Mouse (Mus musculus) B cell, adult 2 months (primary cell): ENCODE data around the gene Arl6ip1.
"Not testable (repeated sequence)": the region's sequence is repeated elsewhere in the genome, so short reads cannot be mapped to it uniquely, and the experiment has no call there.

Experiments used
- DNase-seq, 2 experiments: peaks; one replicate each; pipeline ENCODE4 v3.0.0; 2022

Arl6ip1 gene

DNA sequence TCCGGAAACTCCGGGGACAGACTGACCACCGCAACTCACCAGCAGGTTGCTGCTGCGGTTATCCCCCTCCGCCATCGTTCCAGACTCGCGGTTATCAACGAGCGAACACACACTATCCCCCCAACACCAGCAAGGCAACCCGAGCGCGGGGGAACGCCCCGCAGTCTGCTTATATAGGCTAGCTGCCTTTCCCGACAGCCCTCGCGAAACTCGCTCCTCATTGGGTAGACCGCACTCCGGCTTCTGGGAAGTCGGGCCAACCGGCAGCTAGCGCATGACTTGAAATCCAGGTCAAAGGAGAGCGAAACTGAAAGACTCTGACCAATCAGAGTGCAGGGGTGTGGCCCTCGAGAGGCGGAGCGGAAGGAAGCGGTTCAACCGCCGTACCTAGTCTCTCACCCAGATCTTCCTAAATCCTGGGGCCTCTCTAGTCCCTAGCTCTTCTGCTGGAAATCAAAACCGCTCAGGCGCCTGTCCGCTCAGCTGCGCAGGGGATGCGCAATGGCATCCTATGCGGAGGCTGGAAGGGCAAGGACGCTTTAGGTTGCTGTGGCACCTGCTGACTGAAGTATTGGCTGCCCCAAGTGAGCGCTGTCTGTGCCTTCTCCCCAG, at the start of gene Arl6ip1:
Gene Arl6ip1 (minus strand): TSS at position 233 of the 612 bp plus-strand sequence.
- DNase-seq: peak; percentile 95 to 96

DNA sequence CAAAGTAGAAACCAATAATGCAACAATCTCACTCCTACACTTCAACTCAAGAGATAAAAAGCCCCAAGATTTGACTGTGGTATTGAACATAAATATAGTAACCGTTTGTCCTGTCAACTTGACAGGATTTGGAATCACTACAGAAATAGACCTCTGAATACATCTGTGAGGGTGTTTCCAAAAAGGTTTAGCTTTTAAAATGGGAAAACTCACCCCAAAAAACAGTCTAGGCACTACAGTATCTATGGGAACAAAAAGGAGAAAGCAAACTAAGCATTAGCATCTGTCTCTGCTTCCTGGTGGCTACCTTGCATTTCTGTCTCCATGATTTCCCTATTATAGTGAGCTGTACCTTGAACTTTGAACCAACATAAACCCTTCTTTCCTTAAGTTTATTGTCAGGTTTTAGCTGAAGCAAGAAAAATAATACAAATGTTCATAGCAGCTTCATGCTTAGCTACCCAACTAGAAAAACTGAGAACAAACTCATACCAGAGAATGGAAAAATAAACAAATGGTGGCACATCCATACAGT, 46.4 kb upstream of the Arl6ip1 start:
- DNase-seq: no peak

DNA sequence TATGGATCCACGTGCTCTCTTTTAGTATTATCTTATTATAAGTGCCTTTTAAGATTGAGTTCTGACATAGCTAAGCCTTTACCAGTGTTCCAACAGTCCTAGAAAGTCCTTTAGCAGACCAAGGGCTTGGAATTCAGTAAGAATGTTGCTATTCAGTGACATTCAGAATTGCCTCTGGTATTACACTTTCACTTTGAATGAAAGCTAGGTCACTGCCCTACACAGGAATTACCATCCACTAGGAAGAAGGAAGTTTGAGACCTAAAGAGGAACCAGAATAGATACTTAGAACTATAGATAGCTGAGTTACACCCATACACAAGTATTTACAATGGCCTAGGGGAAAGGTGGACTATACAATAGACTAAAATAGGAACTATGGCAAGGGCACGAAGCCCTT, 40.7 kb upstream of the Arl6ip1 start:
- not testable (repeated sequence) for DNase-seq

DNA sequence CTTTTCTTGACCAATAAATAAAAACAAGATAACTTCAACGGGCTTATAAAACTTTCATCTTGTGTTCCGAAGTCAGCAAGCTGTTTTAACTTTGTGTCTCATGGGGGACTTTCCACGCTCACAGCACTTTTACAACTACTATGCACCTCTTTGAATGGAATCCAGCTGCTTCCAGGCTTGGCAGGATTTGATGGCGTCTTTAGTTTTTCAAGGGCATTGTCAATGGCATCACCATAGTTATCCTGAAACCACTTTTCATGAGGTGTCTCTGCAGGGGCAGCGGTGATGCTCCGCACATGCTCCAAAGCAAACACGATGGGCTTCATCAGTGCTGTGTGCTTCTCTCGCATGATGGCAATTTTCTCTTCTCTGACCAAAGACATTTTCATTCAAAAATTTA, 33.5 kb upstream of the Arl6ip1 start:
- DNase-seq: no peak

DNA sequence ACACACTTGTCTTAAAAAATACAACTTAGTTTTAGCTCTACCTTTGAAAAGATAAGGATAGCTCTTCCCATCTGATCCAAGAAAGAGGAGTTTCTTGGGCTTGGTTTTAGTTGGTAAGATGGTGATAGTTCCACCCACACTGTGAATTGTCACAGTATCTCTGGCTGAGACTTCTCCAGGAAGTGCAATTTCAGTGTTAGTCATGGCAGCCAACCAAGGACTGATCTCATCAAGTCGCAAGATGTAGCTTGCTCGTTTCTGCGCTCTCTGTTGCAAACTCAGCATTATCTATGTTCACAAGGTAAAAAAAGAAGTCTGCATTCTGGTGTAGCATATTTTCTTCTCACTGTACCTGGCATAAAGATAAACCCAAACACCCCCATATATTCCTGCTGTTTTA, 30.7 kb upstream of the Arl6ip1 start:
- no peak for DNase-seq

DNA sequence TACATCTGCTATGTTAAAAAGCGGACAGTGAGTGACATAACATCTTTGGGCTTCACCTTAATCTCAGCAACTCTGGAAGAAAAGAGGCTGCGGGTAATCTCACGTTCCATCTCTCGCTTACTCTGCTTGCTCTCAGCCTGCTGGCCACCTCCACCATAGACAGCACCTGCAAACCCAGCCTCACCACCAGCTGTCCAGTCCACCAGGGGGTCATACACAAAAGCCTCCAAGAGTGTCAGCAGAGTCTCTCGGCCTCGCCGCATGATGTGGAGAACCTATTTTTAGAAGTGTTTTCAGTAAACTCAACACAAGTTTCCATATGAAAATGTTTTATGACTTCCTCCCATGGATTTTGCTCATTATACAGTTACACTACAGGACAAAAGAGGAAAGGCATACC, 27.0 kb upstream of the Arl6ip1 start:
- DNase-seq: no peak

DNA sequence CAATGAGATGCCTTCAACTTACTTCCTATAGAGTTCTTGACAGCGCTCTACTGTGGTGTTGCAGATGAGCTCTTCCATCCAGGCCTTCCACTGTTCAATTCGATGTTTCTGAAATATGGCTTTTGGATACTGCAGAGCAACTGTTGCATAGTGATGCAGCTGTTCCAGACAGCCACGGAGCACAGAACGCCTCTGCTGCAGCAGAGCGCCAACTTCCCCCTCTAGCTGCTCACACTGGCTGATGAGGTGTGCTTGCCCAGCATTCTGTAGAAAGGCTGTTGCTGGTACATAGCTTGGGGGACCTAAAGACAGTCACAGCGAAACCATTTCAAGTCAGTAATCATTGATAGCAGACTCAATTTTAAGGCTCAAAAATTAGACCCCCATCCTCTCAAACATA, 24.7 kb upstream of the Arl6ip1 start:
- no peak for DNase-seq

DNA sequence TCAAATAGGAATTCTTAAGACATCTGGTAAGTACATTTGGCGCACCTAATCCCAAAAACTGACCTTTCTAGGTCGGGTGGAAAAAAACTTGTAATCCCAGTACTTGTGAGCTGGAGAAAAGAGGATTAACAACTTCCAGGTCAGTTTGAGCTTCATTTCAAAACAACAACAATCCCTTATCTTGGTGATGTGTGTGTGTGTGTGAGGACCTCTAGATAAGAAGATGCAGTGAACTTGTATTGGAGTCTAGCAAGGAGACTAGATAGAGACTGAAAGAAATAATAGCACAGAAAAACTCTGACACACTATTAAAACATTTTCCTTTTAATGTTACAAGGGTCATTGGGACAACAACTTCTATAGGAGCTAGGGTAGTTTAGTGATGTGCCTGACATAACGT, 14.1 kb upstream of the Arl6ip1 start:
- DNase-seq: no peak

DNA sequence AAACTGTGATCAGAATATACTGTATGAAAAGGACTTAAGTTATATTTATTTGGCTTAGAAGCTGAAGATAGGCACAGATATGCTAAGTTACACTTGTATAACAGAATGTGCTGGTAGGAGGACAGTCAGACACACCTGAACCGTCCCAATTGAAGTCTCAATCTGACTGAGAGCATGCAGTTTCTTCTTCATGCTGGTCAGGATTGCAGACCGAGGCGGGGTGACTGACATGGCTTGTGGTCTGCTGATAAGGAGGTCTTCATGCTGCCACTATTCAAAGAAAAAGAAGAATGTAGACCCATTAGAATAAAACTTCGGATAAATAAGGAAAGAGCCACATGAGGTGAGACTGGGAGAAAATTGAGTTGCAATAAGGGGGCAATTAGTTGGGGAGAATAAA, 13.7 kb upstream of the Arl6ip1 start:
- no peak for DNase-seq

DNA sequence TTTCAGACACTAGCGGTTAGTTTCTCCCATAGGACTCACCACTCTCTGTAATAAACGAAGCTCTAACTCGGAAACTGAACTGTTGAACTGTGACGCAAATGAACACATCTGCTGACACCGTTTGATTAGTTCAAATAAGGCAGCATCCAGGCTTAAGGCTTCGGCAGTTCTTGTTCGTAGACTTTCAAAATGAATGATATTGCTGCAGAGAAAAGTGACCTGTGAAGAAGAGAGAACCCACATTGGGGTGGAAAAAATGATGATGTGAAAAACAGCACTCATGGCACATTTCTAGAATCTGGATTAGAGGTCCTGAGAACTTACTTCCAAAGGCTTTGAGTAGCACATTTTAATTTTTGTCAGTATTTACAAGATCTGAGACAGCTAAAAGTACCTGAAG, 11.8 kb upstream of the Arl6ip1 start:
- no peak for DNase-seq

DNA sequence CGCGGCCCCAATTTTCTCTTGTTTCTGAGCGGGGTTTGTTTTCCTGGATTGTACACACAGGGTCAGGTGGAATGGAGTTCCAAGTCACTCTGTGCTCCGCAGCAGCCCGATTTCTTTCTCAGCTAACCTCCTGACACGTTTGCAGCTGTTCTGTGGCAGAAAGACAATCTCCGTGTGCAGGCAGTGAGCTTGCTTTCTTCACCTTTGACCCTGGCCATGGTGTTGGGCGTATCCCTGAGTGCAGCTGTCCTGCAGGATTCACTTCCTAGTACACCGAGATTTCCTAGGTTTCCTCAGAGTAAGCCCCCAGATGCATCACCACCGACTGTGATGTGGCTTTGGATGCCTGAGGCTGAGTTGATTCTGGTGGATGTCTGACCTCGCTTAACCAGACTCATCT, 5.7 kb upstream of the Arl6ip1 start:
- DNase-seq: no peak

DNA sequence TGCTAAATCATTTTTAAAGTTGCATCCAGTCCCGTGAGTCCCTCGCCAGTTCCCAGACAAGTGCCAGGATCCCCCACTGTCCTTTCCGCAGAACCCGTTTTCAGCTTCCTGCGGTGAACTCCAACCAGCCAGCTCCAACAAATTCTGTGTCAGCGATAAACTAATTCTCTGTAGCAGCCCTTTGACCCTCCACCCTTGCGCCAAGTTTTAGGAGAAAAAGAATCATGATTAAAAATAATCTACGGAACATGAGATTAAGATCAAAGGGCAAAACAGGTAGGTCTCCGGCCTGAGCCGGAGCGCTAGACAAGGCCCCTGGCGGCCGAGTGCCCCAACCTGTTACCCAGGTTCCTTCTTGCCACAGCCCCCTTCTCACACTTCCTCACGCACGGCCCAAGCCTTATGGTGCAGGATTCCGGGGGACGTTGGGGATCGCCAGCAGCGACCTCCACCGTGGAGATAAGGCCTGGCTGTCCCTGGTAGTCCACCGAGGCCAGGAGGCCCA, 485 bp downstream of the Arl6ip1 start:
- DNase-seq: no peak

DNA sequence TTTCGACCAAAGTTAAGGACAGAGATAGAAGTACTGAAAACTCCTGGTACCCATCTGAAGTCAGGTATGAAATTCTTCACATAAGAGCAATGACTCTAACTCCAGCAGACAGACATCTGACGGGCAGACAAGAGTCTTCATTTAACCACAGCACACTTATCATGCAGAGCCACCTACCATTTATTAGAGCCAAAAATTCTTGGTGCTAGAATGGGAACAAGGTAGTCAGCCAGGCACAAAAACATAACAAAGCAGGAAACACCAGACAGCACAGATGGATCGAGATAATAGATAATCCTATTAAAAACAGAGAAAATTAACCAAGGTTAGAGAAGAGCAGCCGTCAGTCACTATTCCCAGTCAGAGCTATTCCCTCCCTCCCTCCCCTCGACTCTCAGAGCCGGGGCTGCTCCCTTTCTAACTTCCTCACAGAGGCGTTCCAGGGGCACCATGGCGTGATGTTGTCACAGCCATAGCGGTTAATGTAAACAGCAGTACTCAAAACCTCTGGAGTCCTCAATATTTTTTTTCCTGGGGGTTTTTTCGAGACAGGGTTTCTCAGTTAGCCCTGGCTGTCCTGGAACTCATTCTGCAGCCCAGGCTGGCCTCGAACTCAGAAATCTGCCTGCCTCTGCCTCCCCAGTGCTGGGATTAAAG, 3.1 kb downstream of the Arl6ip1 start:
- DNase-seq: no peak

DNA sequence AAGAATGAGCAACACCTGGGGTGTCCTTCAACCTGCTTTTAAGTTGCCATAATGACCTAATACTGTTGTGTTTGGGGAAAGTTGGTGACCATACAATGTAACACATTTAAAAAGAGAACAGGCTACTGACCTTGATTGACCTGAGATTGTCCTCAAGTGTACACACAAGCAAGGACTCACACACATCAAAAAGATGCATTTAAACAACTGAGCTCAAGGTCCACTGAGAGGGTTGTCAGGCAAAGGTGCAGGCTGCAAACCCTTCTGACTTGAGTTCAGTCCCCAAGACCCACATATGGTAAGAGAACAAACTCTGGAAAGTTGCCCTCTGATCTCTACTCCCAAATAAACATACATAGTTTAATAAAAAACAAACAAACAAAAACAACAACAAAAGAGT, 3.7 kb downstream of the Arl6ip1 start:
- no peak for DNase-seq

DNA sequence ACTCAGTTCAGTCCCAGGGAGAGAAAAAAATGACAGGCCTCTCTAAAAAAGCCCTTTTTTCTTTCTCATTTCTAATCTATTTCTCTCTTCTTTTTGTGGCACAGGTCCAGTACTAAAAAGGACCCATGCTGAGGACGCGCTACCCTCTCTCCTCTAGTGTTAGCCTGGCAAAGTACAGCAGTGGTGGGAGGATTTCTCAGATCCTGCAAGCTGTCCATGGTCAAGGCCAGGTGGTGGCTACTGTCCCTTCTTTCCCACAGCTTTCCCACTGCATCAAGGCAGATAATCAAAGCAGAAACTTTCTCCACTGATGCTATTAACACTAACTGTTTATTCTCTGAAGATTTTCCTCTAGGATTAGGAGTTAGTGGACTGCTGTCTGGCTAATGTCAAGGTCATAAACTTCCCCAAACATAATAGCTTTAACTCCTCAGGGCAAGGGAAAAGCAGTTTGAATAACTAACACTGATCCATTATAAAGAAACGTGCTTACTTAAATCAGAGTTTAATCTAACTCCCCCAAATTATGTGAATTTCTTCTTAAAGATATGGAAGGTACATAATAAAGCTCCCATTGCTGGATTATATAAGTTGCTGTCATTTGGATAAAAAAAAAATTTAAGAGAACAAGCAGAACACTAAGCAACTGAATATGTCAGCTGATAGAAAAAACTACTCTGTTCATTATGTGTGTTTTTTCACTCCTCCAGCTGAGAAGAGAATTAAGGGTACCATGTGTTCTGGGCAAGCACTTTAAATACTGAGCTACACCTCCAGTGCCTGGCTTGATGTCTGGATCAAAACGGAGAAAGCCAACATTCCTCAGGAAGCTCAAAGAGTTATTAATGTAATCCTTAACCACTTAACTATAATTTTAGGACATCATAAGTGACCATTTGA, 5.7 kb downstream of the Arl6ip1 start:
- no peak for DNase-seq

DNA sequence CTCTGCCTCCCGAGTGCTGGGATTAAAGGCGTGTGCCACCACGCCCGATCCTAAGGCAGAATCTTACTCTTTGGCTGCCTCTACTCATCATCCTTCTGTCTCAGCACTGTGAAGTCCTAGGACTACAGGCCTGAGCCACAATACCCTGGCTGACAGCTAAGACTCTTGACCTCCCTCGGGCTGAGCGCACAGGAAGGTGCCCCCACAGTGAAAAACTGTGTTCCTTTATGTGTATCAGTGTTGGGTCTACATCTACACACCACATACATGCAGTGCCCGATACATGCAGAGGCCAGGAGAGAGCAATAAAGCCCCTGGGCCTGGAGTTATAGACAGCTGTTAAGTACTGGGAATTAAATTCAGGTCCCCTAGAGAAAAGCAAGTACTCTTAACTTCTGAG, 7.2 kb downstream of the Arl6ip1 start:
- no peak for DNase-seq

DNA sequence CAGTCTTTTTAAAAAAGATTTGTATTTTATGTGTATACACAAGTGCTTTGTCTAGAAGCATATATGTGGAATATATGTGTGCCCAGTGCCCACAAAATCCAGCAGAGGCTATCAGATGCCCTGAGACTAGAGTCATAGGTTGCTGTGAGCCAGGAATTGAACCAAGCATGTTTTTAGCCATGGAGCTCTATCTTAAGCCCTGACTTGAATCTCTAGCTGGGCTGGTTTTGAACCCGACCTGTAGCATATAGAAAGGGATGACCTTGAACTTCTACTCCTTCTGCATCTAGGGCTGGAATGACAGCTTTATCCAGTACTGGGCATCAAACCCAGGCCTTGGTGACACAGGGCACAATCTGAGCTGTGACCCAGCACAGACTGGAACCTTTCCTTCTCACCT, 8.8 kb downstream of the Arl6ip1 start:
- DNase-seq: no peak

DNA sequence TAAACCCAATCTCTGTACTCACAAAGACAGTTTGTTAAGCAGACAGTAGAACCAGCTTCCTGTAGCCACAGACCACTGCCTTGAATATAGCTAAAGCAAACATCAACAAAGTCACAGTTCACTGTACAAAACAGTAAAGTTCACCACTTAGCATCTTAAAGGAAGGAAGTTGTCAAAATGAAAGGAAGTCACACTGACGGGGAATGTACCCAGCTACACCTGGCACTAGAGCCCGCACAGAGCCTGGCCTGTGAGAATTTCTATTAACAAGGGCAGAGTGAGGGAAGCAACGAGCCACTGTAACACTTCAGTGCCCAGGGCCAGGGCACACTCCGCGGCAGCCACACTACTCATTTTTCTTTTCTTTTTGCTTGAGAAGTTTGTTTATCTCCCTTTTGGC, 9.5 kb downstream of the Arl6ip1 start:
- DNase-seq: peak; percentile 74 to 76

DNA sequence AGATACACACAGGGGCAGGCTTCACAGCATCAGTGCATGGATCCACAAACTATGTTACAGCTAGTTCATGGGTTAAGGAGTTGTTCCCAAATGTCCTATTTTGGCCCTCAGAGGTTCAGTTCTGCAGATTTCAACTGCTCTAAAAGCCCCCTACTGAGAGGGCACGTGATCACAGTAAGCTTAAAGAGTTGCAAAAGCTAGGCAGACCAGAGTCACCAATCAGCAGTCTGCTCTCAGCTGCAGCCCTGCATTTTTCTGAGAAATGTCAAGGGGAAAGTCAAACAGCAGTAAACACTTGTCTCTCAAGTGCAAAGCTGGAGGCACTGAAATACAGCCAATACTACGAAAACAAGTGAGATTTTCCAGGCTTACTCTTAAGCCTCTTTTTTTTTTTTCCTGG, 10.3 kb downstream of the Arl6ip1 start:
- no peak for DNase-seq

DNA sequence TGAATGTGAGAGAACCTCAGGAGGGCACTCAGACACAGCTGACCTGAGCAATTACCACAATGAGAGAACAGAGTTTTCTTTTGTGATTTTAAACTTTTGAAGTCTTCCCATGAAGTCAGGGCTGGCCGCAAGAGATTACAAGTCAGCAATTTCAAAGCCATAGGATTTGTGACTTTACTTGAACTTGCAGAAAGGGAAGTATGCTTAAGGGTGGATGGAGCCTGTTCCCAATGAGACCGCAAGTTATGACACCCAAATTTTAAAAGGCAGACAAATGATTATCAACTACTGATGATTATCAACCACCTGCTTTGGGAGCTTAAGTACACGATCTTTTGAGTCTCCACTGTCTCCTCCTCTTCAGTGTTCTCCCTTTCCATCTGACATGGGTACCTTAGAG, 11.0 kb downstream of the Arl6ip1 start:
- DNase-seq: no peak

DNA sequence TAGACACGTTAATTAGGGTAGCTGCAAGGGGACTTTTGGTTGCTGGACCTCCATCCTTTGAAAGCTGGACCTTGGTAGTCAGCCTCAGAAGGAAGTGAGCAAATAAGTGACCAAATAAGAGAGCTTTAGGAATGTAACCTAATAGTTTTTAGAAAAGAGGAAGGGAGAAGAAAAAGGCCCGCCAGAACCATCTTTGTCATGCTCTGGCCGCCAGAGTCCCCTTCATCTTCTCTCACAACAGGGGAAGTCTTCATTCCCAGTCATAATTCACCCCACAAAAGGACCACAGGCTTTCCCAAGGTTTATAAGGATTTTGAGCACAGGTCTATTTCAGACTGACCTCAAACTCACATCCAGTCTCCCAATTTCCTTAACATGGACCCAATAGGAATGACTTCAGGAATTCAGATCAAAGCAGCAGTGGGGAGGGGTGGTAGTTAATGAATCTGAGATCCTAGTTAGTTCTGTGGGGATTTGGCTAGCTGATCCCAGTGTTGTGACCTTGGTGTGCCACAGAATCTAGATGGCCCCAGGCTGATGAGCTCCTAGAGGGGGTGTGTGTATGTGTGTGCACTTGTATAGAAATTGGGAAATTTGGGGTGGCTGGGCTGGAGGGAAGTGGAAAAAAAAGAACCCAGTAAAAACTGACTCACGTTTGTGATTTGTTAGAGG, 11.8 kb downstream of the Arl6ip1 start:
- DNase-seq: peak in 1 of 2 experiments; percentile 13

DNA sequence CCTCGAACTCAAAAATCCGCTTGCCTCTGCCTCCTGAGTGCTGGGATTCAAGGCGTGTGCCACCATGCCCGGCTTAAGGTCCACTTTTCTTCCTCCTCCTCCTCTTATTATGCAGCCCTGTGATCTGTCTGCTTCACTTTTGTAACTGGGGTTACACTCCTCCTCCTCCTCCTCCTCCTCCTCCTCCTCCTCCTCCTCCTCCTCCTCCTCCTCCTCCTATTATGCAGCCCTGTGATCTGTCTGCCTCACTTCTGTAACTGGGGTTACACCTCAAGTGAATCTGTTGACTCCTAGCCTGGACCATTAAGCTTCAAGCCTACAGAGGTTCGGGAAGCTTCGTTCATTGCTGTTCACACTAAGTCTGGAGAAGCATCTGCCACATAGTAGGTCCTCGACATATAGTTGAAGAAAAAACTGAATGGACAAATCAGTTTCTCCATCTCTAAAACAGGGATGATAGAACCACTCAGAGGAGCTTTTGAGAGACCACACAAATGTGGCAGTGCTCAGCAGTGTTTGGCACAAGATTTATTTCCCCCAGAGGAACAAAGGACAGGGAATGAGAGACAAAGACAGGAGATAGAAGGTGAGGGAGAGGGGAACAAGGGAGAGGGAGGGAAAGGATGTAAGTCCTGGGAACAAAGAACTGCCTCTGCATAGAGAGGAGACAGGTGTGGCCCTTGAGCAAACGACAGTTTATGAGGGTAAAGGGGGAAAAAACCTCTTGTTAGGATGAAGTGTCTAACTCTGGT, 12.5 kb downstream of the Arl6ip1 start:
- DNase-seq: no peak
